Mouse (Mus musculus) heart, postnatal 0 days (tissue): ENCODE data around the gene Clip1.

Experiments used
- CTCF ChIP-seq: IDR thresholded peaks from 2 replicates; pipeline ENCODE4 v1.5.1; 2016; ENCODE audit warnings: antibody characterized with exemption, control low read depth, low read depth
- EP300 ChIP-seq: IDR thresholded peaks from 2 replicates; pipeline ENCODE4 v1.6.1; 2016; ENCODE audit warnings: antibody characterized with exemption, low read depth

DNA sequence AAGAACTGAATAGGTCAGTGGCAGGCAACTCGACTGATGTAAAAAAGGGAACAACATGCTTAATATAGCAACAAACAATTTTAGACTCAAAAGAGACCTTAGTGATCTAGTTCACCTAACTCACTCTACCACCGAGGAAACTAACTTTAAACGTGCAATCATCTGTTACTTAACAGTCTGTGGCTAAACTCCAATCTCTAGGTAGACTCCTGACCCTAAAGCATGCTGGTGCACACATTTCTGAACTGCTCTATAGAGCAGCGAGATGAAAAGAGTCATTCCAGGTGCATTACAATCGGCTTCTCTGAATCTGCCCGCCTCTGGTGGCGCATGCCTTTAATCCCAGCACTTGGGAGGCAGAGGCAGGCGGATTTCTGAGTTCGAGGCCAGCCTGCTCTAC is 8.7 kb downstream of the Clip1 start:
- no peak for TF ChIP-seq CTCF
- TF ChIP-seq EP300: no peak
